Mouse (Mus musculus) heart, embryonic 10.5 days (tissue): Measurements from ENCODE around the gene Kctd6. TPM values are rescaled to one million over a fixed set of nuclear protein-coding genes. Genes with fewer than 3 reads are reported as not detected.

ENCODE experiments used
- DNase-seq: peaks from one replicate; pipeline ENCODE4 v3.0.0-alpha.2; 2017; ENCODE audit warnings: low spot score
- H3K27ac ChIP-seq: fragments of 300-500 bp; sonication (generic); 2 replicates; pipeline ENCODE4 v1.5.1; 2016; ENCODE audit warnings: mild to moderate bottlenecking
- H3K27me3 ChIP-seq: fragments of 300-500 bp; sonication (generic); 2 replicates; pipeline ENCODE4 v1.6.1; 2016; ENCODE audit warnings: mild to moderate bottlenecking; ENCODE audit not compliant: poor library complexity, insufficient read depth, severe bottlenecking
- H3K36me3 ChIP-seq: fragments of 300-500 bp; sonication (generic); 2 replicates; pipeline ENCODE4 v1.6.1; 2016; ENCODE audit warnings: mild to moderate bottlenecking, moderate library complexity
- H3K4me1 ChIP-seq: fragments of 300-500 bp; sonication (generic); 2 replicates; pipeline ENCODE4 v1.6.1; 2016; ENCODE audit warnings: mild to moderate bottlenecking
- H3K4me3 ChIP-seq: fragments of 300-500 bp; sonication (generic); 2 replicates; pipeline ENCODE4 v1.5.1; 2016; ENCODE audit warnings: mild to moderate bottlenecking, moderate library complexity
- H3K9me3 ChIP-seq: fragments of 300-500 bp; sonication (generic); 2 replicates; pipeline ENCODE4 v1.6.1; 2016; ENCODE audit warnings: mild to moderate bottlenecking, moderate library complexity
- WGBS: fragments of 180-500 bp; shearing (Covaris S2); methylation state at CpG from one replicate; pipeline ENCODE4 v1.1.7; 2016; 5-methylcytosine and 5-hydroxymethylcytosine counted together
- polyA plus RNA-seq: library from polyadenylated mRNA; unstranded; fragments of >200 nt; fragmentation: Nextera tagmentation; extraction: Ambion mirVana; gene quantifications from 2 replicates; pipeline ENCODE4 v1.2.1, GENCODE M21; 2016

Gene Kctd6
- polyA plus RNA-seq, 1 experiment from 2014 or later = 3.5 TPM

- Histone ChIP-seq H3K9me3 (no peaks in the 10 kb centered on the region), H3K36me3 (no peaks in the 10 kb centered on the region), H3K4me3 (no peak overlapping the region), H3K27ac (no peak overlapping the region), H3K4me1 (peaks cover 1% of the 10 kb centered on the region; the same call in 1 of the 2 replicates), H3K27me3 (no peaks in the 10 kb centered on the region)
- 85% methylated on average over 5 of the region's 5 CpGs for WGBS
- DNase-seq = no peak
Measured at GRCm38 (mm10) chr14:8200769-8201168, 13.2 kb upstream of the Kctd6 start.

- H3K36me3 ChIP-seq = no peaks in the 10 kb centered on the region
- 85% methylated on average over 3 of the region's 3 CpGs for WGBS
- no peak overlapping the region for H3K4me3 ChIP-seq
- H3K27me3 ChIP-seq = no peaks in the 10 kb centered on the region
- H3K27ac ChIP-seq = no peak overlapping the region
- no peaks in the 10 kb centered on the region for H3K9me3 ChIP-seq
- DNase-seq = no peak
- peaks cover 11% of the 10 kb centered on the region for H3K4me1 ChIP-seq
Measured at GRCm38 (mm10) chr14:8201715-8202114, 12.2 kb upstream of the Kctd6 start.

GRCm38 (mm10) chr14:8206179-8206910, 7.6 kb upstream of the Kctd6 start:
- DNase-seq = peak; percentile 70
- H3K36me3 ChIP-seq = no peaks in the 10 kb centered on the region
- H3K27me3 ChIP-seq = no peaks in the 10 kb centered on the region

GRCm38 (mm10) chr14:8207105-8207504, 6.8 kb upstream of the Kctd6 start:
- Histone ChIP-seq H3K4me1 (peaks cover 27% of the 10 kb centered on the region), H3K36me3 (no peaks in the 10 kb centered on the region), H3K9me3 (no peaks in the 10 kb centered on the region), H3K27ac (no peak overlapping the region), H3K4me3 (no peak overlapping the region), H3K27me3 (no peaks in the 10 kb centered on the region)
- 33% methylated on average over 5 of the region's 5 CpGs for WGBS
- DNase-seq = peak; percentile 47

More at GRCm38 (mm10) chr14:8206179-8206910, 7.6 kb upstream of the Kctd6 start:
- H3K4me3 ChIP-seq = no peak overlapping the region
- H3K4me1 ChIP-seq = peaks cover 27% of the 10 kb centered on the region
- H3K9me3 ChIP-seq = no peaks in the 10 kb centered on the region
- H3K27ac ChIP-seq = peak overlapping the region; percentile 36; the same call in 1 of the 2 replicates
- WGBS = 43% methylated on average over 9 of the region's 9 CpGs

GRCm38 (mm10) chr14:8207543-8207942, 6.4 kb upstream of the Kctd6 start:
- Histone ChIP-seq H3K4me1 (peaks cover 27% of the 10 kb centered on the region), H3K27me3 (no peaks in the 10 kb centered on the region), H3K27ac (no peak overlapping the region), H3K9me3 (no peaks in the 10 kb centered on the region), H3K4me3 (no peak overlapping the region), H3K36me3 (no peaks in the 10 kb centered on the region)
- DNase-seq = peak; percentile 30
- WGBS = 75% methylated on average over 5 of the region's 5 CpGs

- H3K4me3 ChIP-seq = no peak overlapping the region
- no peaks in the 10 kb centered on the region for H3K36me3 ChIP-seq
- peak; percentile 73 for DNase-seq
- 51% methylated on average over 3 of the region's 3 CpGs for WGBS
- H3K27me3 ChIP-seq = no peaks in the 10 kb centered on the region
- H3K27ac ChIP-seq = 0 out of 2 replicates have a peak overlapping the region, but pooled peaks have one; percentile 7
- H3K4me1 ChIP-seq = peaks cover 31% of the 10 kb centered on the region
- H3K9me3 ChIP-seq = no peaks in the 10 kb centered on the region
Measured at GRCm38 (mm10) chr14:8208876-8209275, 5.1 kb upstream of the Kctd6 start.

GRCm38 (mm10) chr14:8209896-8210295, 4.0 kb upstream of the Kctd6 start:
- H3K9me3 ChIP-seq = no peaks in the 10 kb centered on the region
- no peaks in the 10 kb centered on the region for H3K36me3 ChIP-seq
- H3K4me1 ChIP-seq = peaks cover 32% of the 10 kb centered on the region
- no peaks in the 10 kb centered on the region for H3K27me3 ChIP-seq
- DNase-seq = peak; percentile 69
- 82% methylated on average over 2 of the region's 2 CpGs for WGBS
- no peak overlapping the region for H3K27ac ChIP-seq
- no peak overlapping the region for H3K4me3 ChIP-seq

GRCm38 (mm10) chr14:8212996-8213395, 944 bp upstream of the Kctd6 start:
- DNase-seq = no peak
- H3K4me1 ChIP-seq = peaks cover 21% of the 10 kb centered on the region
- no peaks in the 10 kb centered on the region for H3K9me3 ChIP-seq
- H3K27ac ChIP-seq = no peak overlapping the region
- no peaks in the 10 kb centered on the region for H3K36me3 ChIP-seq
- H3K27me3 ChIP-seq = no peaks in the 10 kb centered on the region
- no peak overlapping the region for H3K4me3 ChIP-seq
- 82% methylated on average over 2 of the region's 2 CpGs for WGBS

GRCm38 (mm10) chr14:8214299-8215207, 613 bp downstream of the Kctd6 start:
- Histone ChIP-seq H3K27ac (peak overlapping the region; percentile 96), H3K36me3 (no peaks in the 10 kb centered on the region), H3K27me3 (no peaks in the 10 kb centered on the region), H3K4me1 (peaks cover 20% of the 10 kb centered on the region), H3K9me3 (no peaks in the 10 kb centered on the region), H3K4me3 (peak overlapping the region; percentile 85)
- 5% methylated on average over 63 of the region's 63 CpGs for WGBS
- DNase-seq = no peak

- no peak for DNase-seq
- H3K4me1 ChIP-seq = peaks cover 19% of the 10 kb centered on the region
- no peaks in the 10 kb centered on the region for H3K27me3 ChIP-seq
- no peak overlapping the region; the same call in 1 of the 2 replicates for H3K27ac ChIP-seq
- 15% methylated on average over 21 of the region's 21 CpGs for WGBS
- H3K4me3 ChIP-seq = peak overlapping the region; percentile 85
- H3K36me3 ChIP-seq = no peaks in the 10 kb centered on the region
- H3K9me3 ChIP-seq = no peaks in the 10 kb centered on the region
Measured at GRCm38 (mm10) chr14:8215208-8215778, 1.4 kb downstream of the Kctd6 start.

- Histone ChIP-seq H3K27me3 (no peaks in the 10 kb centered on the region), H3K9me3 (no peaks in the 10 kb centered on the region), H3K4me1 (peaks cover 19% of the 10 kb centered on the region), H3K4me3 (no peak overlapping the region), H3K27ac (no peak overlapping the region), H3K36me3 (no peaks in the 10 kb centered on the region)
- DNase-seq = no peak
- WGBS = 66% methylated on average over 5 of the region's 5 CpGs
Measured at GRCm38 (mm10) chr14:8216100-8216499, 2.2 kb downstream of the Kctd6 start.

- Histone ChIP-seq H3K27ac (no peak overlapping the region), H3K4me1 (peaks cover 19% of the 10 kb centered on the region), H3K27me3 (no peaks in the 10 kb centered on the region), H3K9me3 (no peaks in the 10 kb centered on the region), H3K36me3 (peaks cover 7% of the 10 kb centered on the region), H3K4me3 (no peak overlapping the region)
- DNase-seq = no peak
- WGBS = 65% methylated on average over 7 of the region's 7 CpGs
Measured at GRCm38 (mm10) chr14:8218238-8218637, 4.3 kb downstream of the Kctd6 start.
